Mouse (Mus musculus): ENCODE results near the gene Dkk2. TPM values are rescaled to one million over a fixed set of nuclear protein-coding genes. Genes with fewer than 3 reads are reported as not detected.

Gene Dkk2
- total and polyA plus RNA-seq, 2 experiments = 0.02 to 0.09 TPM

DNA sequence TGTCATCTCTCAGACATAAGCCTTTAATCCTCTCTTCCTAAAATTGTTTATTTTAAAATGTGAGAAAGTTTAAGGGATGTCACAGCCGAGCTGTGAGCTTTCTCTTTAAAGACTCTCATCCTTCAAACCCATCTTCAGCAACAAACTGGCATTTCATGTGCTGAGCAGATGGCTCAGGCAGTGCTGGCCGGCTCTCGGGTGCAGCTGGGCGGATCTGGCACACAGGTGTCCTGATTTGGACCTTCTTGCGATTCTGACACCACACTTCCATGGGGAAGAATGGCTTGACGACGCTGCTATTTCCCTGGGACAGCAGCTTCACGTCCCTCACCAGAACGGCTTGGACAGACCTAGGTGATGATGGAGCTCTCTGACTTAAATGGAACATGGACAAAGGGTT is 17.9 kb downstream of the Dkk2 start:
- TF ChIP-seq CTCF (IDR thresholded peaks at IDR 0.05; ENCODE audit: low read depth, low read length) (no peak), POLR2A (IDR thresholded peaks at IDR 0.05; ENCODE audit: extremely low read depth, insufficient read depth, low read length) (no peak)
- no peaks in the 10 kb centered on the region for H3K36me3 ChIP-seq (ENCODE audit: control insufficient read depth, insufficient read depth, low read length)
- no peaks in the 10 kb centered on the region for H3K79me2 ChIP-seq (ENCODE audit: control insufficient read depth, insufficient read depth, low read length)
- DNase-seq (ENCODE audit: extremely low read depth, low read depth, low spot score) = no peak
- no peaks in the 10 kb centered on the region for H3K27me3 ChIP-seq (ENCODE audit: control insufficient read depth, insufficient read depth, low read length)
- H3K9ac ChIP-seq (ENCODE audit: low read depth, low read length) = no peak overlapping the region
- no peak overlapping the region for H3K4me3 ChIP-seq (ENCODE audit: insufficient read depth, low read depth, low read length)
- no peaks in the 10 kb centered on the region for H3K4me1 ChIP-seq (ENCODE audit: control insufficient read depth, insufficient read depth, low read length)
- WGBS = 50% methylated on average over 9 of the region's 9 CpGs
- no peak overlapping the region for H3K27ac ChIP-seq (replicated peaks; ENCODE audit: insufficient read depth, low read depth, low read length)

GRCm38 (mm10) chr3:132103454-132103853 is 18.4 kb downstream of the Dkk2 start:
- Histone ChIP-seq H3K36me3 (ENCODE audit: control insufficient read depth, insufficient read depth, low read length) (no peaks in the 10 kb centered on the region), H3K27ac (replicated peaks; ENCODE audit: insufficient read depth, low read depth, low read length) (no peak overlapping the region), H3K4me3 (ENCODE audit: insufficient read depth, low read depth, low read length) (no peak overlapping the region), H3K79me2 (ENCODE audit: control insufficient read depth, insufficient read depth, low read length) (no peaks in the 10 kb centered on the region), H3K4me1 (ENCODE audit: control insufficient read depth, insufficient read depth, low read length) (no peaks in the 10 kb centered on the region), H3K27me3 (ENCODE audit: control insufficient read depth, insufficient read depth, low read length) (no peaks in the 10 kb centered on the region), H3K9ac (ENCODE audit: low read depth, low read length) (no peak overlapping the region)
- 27% methylated on average over 7 of the region's 7 CpGs for WGBS
- TF ChIP-seq CTCF (IDR thresholded peaks at IDR 0.05; ENCODE audit: low read depth, low read length) (no peak), POLR2A (IDR thresholded peaks at IDR 0.05; ENCODE audit: extremely low read depth, insufficient read depth, low read length) (no peak)
- DNase-seq (ENCODE audit: extremely low read depth, low read depth, low spot score) = peak; percentile 53

DNA sequence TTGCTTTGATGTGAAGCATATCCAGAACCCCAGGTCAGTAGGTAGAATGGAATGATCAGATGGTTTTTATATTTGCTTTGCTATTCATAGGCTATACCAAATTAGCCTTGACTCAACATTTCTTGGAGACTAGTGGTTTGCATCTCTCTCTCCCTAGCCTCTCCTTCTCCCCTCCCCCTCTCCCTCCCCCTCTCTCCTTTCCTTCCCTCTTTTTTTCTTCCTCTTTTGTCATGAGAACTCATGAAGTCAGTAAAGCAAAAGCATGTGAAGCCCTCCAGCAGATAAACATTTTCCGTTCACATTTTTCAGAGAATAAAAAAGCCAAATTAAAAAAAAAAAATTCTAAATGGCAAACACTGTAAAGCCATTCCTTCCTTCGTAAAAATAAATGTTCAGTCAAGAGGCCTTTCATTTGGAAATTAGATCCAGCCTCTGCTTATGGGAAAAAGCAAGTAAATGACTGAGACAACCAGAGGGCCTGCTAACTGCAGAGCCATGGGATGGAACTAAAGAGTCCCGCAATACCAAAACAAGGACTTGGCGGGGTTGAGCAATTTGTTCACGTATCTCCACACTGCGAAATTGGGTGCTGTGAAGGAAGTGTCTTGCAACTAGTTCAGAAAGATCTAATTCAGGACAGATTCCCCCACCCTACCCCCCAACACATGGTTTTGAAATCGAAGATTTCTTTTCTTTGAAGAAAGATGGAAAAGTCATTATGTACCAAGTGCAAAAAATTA is 30.9 kb downstream of the Dkk2 start:
- DNase-seq (ENCODE audit: extremely low read depth, low read depth, low spot score) = peak; percentile 11
- WGBS = 81% methylated on average over 7 of the region's 7 CpGs
- Histone ChIP-seq H3K4me1 (ENCODE audit: control insufficient read depth, insufficient read depth, low read length) (no peaks in the 10 kb centered on the region), H3K9ac (ENCODE audit: low read depth, low read length) (no peak overlapping the region), H3K27ac (replicated peaks; ENCODE audit: insufficient read depth, low read depth, low read length) (no peak overlapping the region), H3K27me3 (ENCODE audit: control insufficient read depth, insufficient read depth, low read length) (no peaks in the 10 kb centered on the region), H3K36me3 (ENCODE audit: control insufficient read depth, insufficient read depth, low read length) (no peaks in the 10 kb centered on the region), H3K79me2 (ENCODE audit: control insufficient read depth, insufficient read depth, low read length) (no peaks in the 10 kb centered on the region), H3K4me3 (ENCODE audit: insufficient read depth, low read depth, low read length) (no peak overlapping the region)
- TF ChIP-seq CTCF (IDR thresholded peaks at IDR 0.05; ENCODE audit: low read depth, low read length) = no peak
- TF ChIP-seq POLR2A (IDR thresholded peaks at IDR 0.05; ENCODE audit: extremely low read depth, insufficient read depth, low read length) = no peak

- WGBS = 85% methylated on average over 5 of the region's 5 CpGs
- TF ChIP-seq CTCF (IDR thresholded peaks at IDR 0.05; ENCODE audit: low read depth, low read length) = no peak
- no peak for TF ChIP-seq POLR2A (IDR thresholded peaks at IDR 0.05; ENCODE audit: extremely low read depth, insufficient read depth, low read length)
- no peaks in the 10 kb centered on the region for H3K27me3 ChIP-seq (ENCODE audit: control insufficient read depth, insufficient read depth, low read length)
- no peak for DNase-seq (ENCODE audit: extremely low read depth, low read depth, low spot score)
- H3K36me3 ChIP-seq (ENCODE audit: control insufficient read depth, insufficient read depth, low read length) = no peaks in the 10 kb centered on the region
- H3K9ac ChIP-seq (ENCODE audit: low read depth, low read length) = no peak overlapping the region
- H3K27ac ChIP-seq (replicated peaks; ENCODE audit: insufficient read depth, low read depth, low read length) = no peak overlapping the region
- H3K4me1 ChIP-seq (ENCODE audit: control insufficient read depth, insufficient read depth, low read length) = no peaks in the 10 kb centered on the region
- no peaks in the 10 kb centered on the region for H3K79me2 ChIP-seq (ENCODE audit: control insufficient read depth, insufficient read depth, low read length)
- H3K4me3 ChIP-seq (ENCODE audit: insufficient read depth, low read depth, low read length) = no peak overlapping the region
These were observed 36.3 kb downstream of the Dkk2 start for GRCm38 (mm10) chr3:132121344-132121743.

GRCm38 (mm10) chr3:132122581-132122980 is 37.5 kb downstream of the Dkk2 start:
- TF ChIP-seq CTCF (IDR thresholded peaks at IDR 0.05; ENCODE audit: low read depth, low read length) (no peak), POLR2A (IDR thresholded peaks at IDR 0.05; ENCODE audit: extremely low read depth, insufficient read depth, low read length) (no peak)
- no peak for DNase-seq (ENCODE audit: extremely low read depth, low read depth, low spot score)
- H3K79me2 ChIP-seq (ENCODE audit: control insufficient read depth, insufficient read depth, low read length) = no peaks in the 10 kb centered on the region
- H3K27ac ChIP-seq (replicated peaks; ENCODE audit: insufficient read depth, low read depth, low read length) = no peak overlapping the region
- H3K27me3 ChIP-seq (ENCODE audit: control insufficient read depth, insufficient read depth, low read length) = no peaks in the 10 kb centered on the region
- H3K4me1 ChIP-seq (ENCODE audit: control insufficient read depth, insufficient read depth, low read length) = no peaks in the 10 kb centered on the region
- H3K36me3 ChIP-seq (ENCODE audit: control insufficient read depth, insufficient read depth, low read length) = no peaks in the 10 kb centered on the region
- no peak overlapping the region for H3K4me3 ChIP-seq (ENCODE audit: insufficient read depth, low read depth, low read length)
- H3K9ac ChIP-seq (ENCODE audit: low read depth, low read length) = no peak overlapping the region
- 37% methylated on average over 4 of the region's 4 CpGs for whole genome bisulfite sequencing

DNA sequence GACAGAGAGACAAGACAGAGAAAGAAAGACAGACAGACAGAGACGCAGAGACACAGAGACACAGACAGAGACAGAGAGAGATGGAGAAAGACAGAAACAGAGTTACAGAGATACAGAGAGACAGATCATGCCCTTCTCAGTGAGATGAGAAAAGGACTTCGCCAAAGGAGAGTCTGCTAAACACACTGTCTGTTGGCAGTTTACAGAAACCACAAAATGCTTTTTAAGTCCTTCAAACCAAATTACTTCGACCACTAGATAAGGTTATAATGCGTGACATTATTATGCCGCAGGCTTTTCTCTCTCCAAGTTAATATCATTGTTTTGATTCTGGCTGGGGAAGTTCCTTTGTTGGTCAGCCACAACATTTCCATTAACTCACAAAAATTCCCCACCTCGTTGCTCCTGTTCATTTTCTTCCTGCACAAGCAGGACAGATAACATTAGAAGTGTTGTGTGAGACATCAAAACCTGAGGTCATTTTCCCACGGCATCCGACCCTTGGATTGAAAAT is 40.2 kb downstream of the Dkk2 start:
- Histone ChIP-seq H3K27me3 (ENCODE audit: control insufficient read depth, insufficient read depth, low read length) (no peaks in the 10 kb centered on the region), H3K4me3 (ENCODE audit: insufficient read depth, low read depth, low read length) (no peak overlapping the region), H3K79me2 (ENCODE audit: control insufficient read depth, insufficient read depth, low read length) (no peaks in the 10 kb centered on the region), H3K27ac (replicated peaks; ENCODE audit: insufficient read depth, low read depth, low read length) (no peak overlapping the region), H3K36me3 (ENCODE audit: control insufficient read depth, insufficient read depth, low read length) (no peaks in the 10 kb centered on the region), H3K9ac (ENCODE audit: low read depth, low read length) (no peak overlapping the region), H3K4me1 (ENCODE audit: control insufficient read depth, insufficient read depth, low read length) (no peaks in the 10 kb centered on the region; the same call in 1 of the 2 replicates)
- 82% methylated on average over 8 of the region's 8 CpGs for WGBS
- DNase-seq (ENCODE audit: extremely low read depth, low read depth, low spot score) = no peak
- TF ChIP-seq CTCF (IDR thresholded peaks at IDR 0.05; ENCODE audit: low read depth, low read length) = no peak
- no peak for TF ChIP-seq POLR2A (IDR thresholded peaks at IDR 0.05; ENCODE audit: extremely low read depth, insufficient read depth, low read length)
